In genomic region chr12:85094706-85095105, GRCm38 (mm10) we compare ENCODE assay signal across 8 mouse cellular contexts. TPM values are rescaled to one million over a fixed set of nuclear protein-coding genes. Genes with fewer than 3 reads are reported as not detected.
A peak's percentile ranks its signal among the peaks of the same experiment; 100 is the strongest.
DNase-seq lines count a peak whose midpoint lies in the region; ATAC-seq and TF ChIP-seq lines count a peak whose summit lies in the region.

No protein-coding gene starts in this region.

- H3K4me1 ChIP-seq in kidney, embryonic 15.5 days: peaks cover 11% of the 10 kb centered on the region; the same call in 1 of the 2 replicates
- no peaks in the 10 kb centered on the region for H3K4me1 ChIP-seq in kidney, adult 2 months (ENCODE audit: control insufficient read depth, insufficient read depth, low read length)
- H3K4me1 ChIP-seq in limb, embryonic 15.5 days: peaks cover 25% of the 10 kb centered on the region
- no peaks in the 10 kb centered on the region for H3K4me1 ChIP-seq in midbrain, embryonic 16.5 days (ENCODE audit: control insufficient read depth, insufficient read depth, low read length)

- TF ChIP-seq CTCF in kidney, adult 2 months (conservative IDR thresholded peaks at IDR 0.05; ENCODE audit: insufficient read depth, insufficient read length, low read depth, low read length): no peak

- peaks cover 3% of the 10 kb centered on the region; the same call in 1 of the 2 replicates for H3K36me3 ChIP-seq in kidney, embryonic 15.5 days
- H3K36me3 ChIP-seq in kidney, adult 2 months (ENCODE audit: control insufficient read depth, insufficient read depth, low read length): no peaks in the 10 kb centered on the region
- H3K36me3 ChIP-seq in limb, embryonic 15.5 days: peaks cover 1% of the 10 kb centered on the region; the same call in 1 of the 2 replicates
- no peaks in the 10 kb centered on the region for H3K36me3 ChIP-seq in midbrain, embryonic 16.5 days (ENCODE audit: control insufficient read depth, insufficient read depth, low read length)

- no peak for TF ChIP-seq POLR2A in kidney, adult 2 months (IDR thresholded peaks at IDR 0.05; ENCODE audit: low read depth, low read length)

- H3K4me3 ChIP-seq in kidney, embryonic 15.5 days (replicated peaks): no peak overlapping the region
- no peak overlapping the region for H3K4me3 ChIP-seq in kidney, adult 2 months (ENCODE audit: insufficient read depth, low read depth, low read length)
- no peak overlapping the region for H3K4me3 ChIP-seq in limb, embryonic 15.5 days
- no peak overlapping the region for H3K4me3 ChIP-seq in midbrain, embryonic 16.5 days (ENCODE audit: low read depth, low read length)

- no peak overlapping the region for H3K9ac ChIP-seq in kidney, embryonic 15.5 days
- no peak overlapping the region for H3K9ac ChIP-seq in limb, embryonic 15.5 days
- H3K9ac ChIP-seq in midbrain, embryonic 16.5 days (ENCODE audit: low read depth, low read length): no peak overlapping the region

- H3K27ac ChIP-seq in kidney, embryonic 15.5 days: peak overlapping the region; percentile 11; the same call in 1 of the 2 replicates
- H3K27ac ChIP-seq in kidney, adult 2 months (ENCODE audit: insufficient read depth, low read depth, low read length): no peak overlapping the region
- H3K27ac ChIP-seq in limb, embryonic 15.5 days: peak overlapping the region; percentile 57; the same call in 1 of the 2 replicates
- H3K27ac ChIP-seq in midbrain, embryonic 16.5 days (ENCODE audit: low read length): no peak overlapping the region

- DNase-seq in kidney, adult 2 months: no peak
- DNase-seq in adrenal gland, postnatal 25 days: peak; percentile 24
- peak; percentile 40 to 73 for DNase-seq in gastrocnemius, postnatal 4 days (ENCODE audit: low spot score in 2 of 2)
- DNase-seq in urinary bladder, postnatal 14 days (ENCODE audit: low spot score): no peak
- no peak for DNase-seq in embryo, embryonic 10.5 days (ENCODE audit: low spot score)

- 70% methylated on average over 10 of the region's 10 CpGs for WGBS in kidney, embryonic 15.5 days
- WGBS in kidney, adult 2 months: 62% methylated on average over 10 of the region's 10 CpGs
- 60% methylated on average over 10 of the region's 10 CpGs for WGBS in limb, embryonic 15.5 days
- 75% methylated on average over 10 of the region's 10 CpGs for WGBS in midbrain, embryonic 16.5 days

- no peaks in the 10 kb centered on the region for H3K27me3 ChIP-seq in kidney, embryonic 15.5 days
- H3K27me3 ChIP-seq in kidney, adult 2 months (replicated peaks; ENCODE audit: control insufficient read depth, insufficient read depth, low read length): no peaks in the 10 kb centered on the region
- no peaks in the 10 kb centered on the region for H3K27me3 ChIP-seq in limb, embryonic 15.5 days
- no peaks in the 10 kb centered on the region for H3K27me3 ChIP-seq in midbrain, embryonic 16.5 days (ENCODE audit: control insufficient read depth, insufficient read depth, low read depth, low read length)

- H3K9me3 ChIP-seq in kidney, embryonic 15.5 days (replicated peaks): no peaks in the 10 kb centered on the region
- H3K9me3 ChIP-seq in limb, embryonic 15.5 days: no peaks in the 10 kb centered on the region
- no peaks in the 10 kb centered on the region for H3K9me3 ChIP-seq in midbrain, embryonic 16.5 days (replicated peaks; ENCODE audit: control insufficient read depth, low read length, poor library complexity, severe bottlenecking)

- ATAC-seq in kidney, embryonic 15.5 days (replicated peaks; ENCODE audit: low FRiP score): no peak
- ATAC-seq in limb, embryonic 15.5 days (ENCODE audit: insufficient number of reproducible peaks, low FRiP score, low TSS enrichment, low read depth): no peak
- ATAC-seq in midbrain, embryonic 16.5 days: no peak

- no peak overlapping the region for H3K4me2 ChIP-seq in kidney, embryonic 15.5 days
- H3K4me2 ChIP-seq in limb, embryonic 15.5 days: no peak overlapping the region
- H3K4me2 ChIP-seq in midbrain, embryonic 16.5 days (ENCODE audit: low read length): no peak overlapping the region

RNA-seq across cellular contexts. Expression of gene Prox2, which starts 15.9 kb away (rescaled TPM):
- 3.4 and 4.2 TPM in 2 replicates for polyA plus RNA-seq in kidney, embryonic 15.5 days (2015; fragmentation: Nextera tagmentation; extraction: Ambion mirVana)
- polyA plus RNA-seq in kidney, adult 2 months (2012; rRNA removed): 2.0 and 2.4 TPM in 2 replicates
- total RNA-seq in adrenal gland, postnatal 25 days (2021): 3.1 and 6.2 TPM in 2 replicates
- total RNA-seq in gastrocnemius, postnatal 4 days (2021): 1 to 10 TPM; 3.2 to 4.7 TPM
- polyA plus RNA-seq in limb, embryonic 15.5 days (2015; fragmentation: Nextera tagmentation; extraction: Ambion mirVana): 3.6 and 3.9 TPM in 2 replicates
- 1.2 and 1.9 TPM in 2 replicates for polyA plus RNA-seq in midbrain, embryonic 16.5 days (2015; fragmentation: Nextera tagmentation; extraction: Ambion mirVana)

RNA-seq across cellular contexts. Expression of gene Dlst, which starts 15.9 kb away (rescaled TPM):
- polyA plus RNA-seq in kidney, embryonic 15.5 days (2015; fragmentation: Nextera tagmentation; extraction: Ambion mirVana): 120 and 123 TPM in 2 replicates
- polyA plus RNA-seq in kidney, adult 2 months (2012; rRNA removed): 294 and 312 TPM in 2 replicates
- total RNA-seq in adrenal gland, postnatal 25 days (2021): 288 and 302 TPM in 2 replicates
- total RNA-seq in gastrocnemius, postnatal 4 days (2021): 100 to 1,000 TPM; 248 to 258 TPM
- polyA plus RNA-seq in limb, embryonic 15.5 days (2015; fragmentation: Nextera tagmentation; extraction: Ambion mirVana): 96.0 and 108 TPM in 2 replicates
- polyA plus RNA-seq in midbrain, embryonic 16.5 days (2015; fragmentation: Nextera tagmentation; extraction: Ambion mirVana): 103 and 104 TPM in 2 replicates

RNA-seq across cellular contexts. Expression of gene Rps6kl1, which starts 56.4 kb away (rescaled TPM):
- 1.0 and 1.4 TPM in 2 replicates for polyA plus RNA-seq in kidney, embryonic 15.5 days (2015; fragmentation: Nextera tagmentation; extraction: Ambion mirVana)
- polyA plus RNA-seq in kidney, adult 2 months (2012; rRNA removed): 0.89 and 0.98 TPM in 2 replicates
- 1.0 and 1.1 TPM in 2 replicates for total RNA-seq in adrenal gland, postnatal 25 days (2021)
- total RNA-seq in gastrocnemius, postnatal 4 days (2021): under 1 TPM; 0.47 to 0.49 TPM
- 0.53 and 0.88 TPM in 2 replicates for polyA plus RNA-seq in limb, embryonic 15.5 days (2015; fragmentation: Nextera tagmentation; extraction: Ambion mirVana)
- polyA plus RNA-seq in midbrain, embryonic 16.5 days (2015; fragmentation: Nextera tagmentation; extraction: Ambion mirVana): 39.3 and 43.3 TPM in 2 replicates

Comparison
In these comparisons a context has a peak if more than half of its experiments do, and no peak if none do; other contexts are left out.
1. H3K27ac ChIP-seq: peak in kidney, embryonic 15.5 days (single experiment) and limb, embryonic 15.5 days (single experiment); none in kidney, adult 2 months (single experiment) and midbrain, embryonic 16.5 days (single experiment).
2. DNase-seq: peak in adrenal gland, postnatal 25 days (single experiment) and gastrocnemius, postnatal 4 days (2 of 2); none in kidney, adult 2 months (single experiment), urinary bladder, postnatal 14 days (single experiment) and embryo, embryonic 10.5 days (single experiment).
3. RNA of gene Rps6kl1, which starts 56.4 kb away (polyA plus RNA-seq): 39.3 to 43.3 TPM in midbrain, embryonic 16.5 days; 1.0 to 1.4 TPM in kidney, embryonic 15.5 days, 0.89 to 0.98 TPM in kidney, adult 2 months and 0.53 to 0.88 TPM in limb, embryonic 15.5 days; every median in the first group is over 10 times any median in the second.